Mouse (Mus musculus): ENCODE measurements at regions not wholly inside any gene's neighbourhood (a gene's known extent, or its start where the extent isn't known, plus 50 kb on each side); places are given as distances from the start of the nearest gene placed in this dataset.

DNA sequence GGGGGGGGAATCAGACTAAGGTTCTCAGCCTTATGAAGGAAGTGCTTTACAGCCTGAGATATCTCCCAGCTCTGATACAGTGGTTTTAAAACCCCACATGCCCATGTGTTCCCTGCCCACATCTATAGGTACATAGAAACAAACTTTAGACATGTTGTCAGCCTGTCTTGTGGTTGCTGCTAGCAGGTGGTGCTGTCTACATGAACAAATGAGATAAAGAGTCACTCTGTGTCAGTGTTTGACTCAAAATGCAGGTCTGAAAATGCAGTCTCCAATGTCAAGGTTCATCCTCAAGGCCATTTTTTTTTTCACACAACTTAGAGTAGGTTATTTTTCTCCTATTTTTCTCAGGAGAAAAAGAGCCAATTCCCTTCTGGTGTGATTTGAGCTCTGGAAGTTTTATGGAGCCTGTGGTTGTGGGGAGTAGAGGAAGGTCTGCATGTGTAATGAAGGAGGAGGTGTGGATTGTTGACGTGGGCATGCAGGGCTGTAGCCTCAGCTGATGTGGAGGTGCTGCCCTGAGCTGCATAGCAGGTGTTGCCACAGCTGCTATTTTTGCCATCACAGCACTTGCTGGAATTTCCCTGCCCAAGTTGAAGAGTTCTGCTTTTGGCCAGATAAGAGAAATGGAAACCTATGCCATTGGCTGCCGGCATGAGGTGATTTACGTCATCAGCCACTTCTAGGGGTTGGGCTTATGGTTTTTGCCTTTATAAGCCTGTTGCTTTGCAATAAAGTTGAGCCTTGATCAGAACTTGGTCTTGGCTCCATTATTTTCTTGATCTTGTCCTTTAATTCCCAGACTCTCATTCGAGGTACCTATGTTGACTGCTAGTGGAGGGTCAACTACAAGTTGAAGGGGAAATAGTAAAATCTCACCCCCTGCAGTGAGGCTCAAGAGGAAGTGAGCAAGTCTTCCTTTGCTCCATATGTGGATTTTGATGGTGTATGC, 486.5 kb upstream of the Adamts16 start:
- H3K4me2 ChIP-seq (ENCODE audit: low read depth): no peak overlapping the region
- H3K36me3 ChIP-seq (ENCODE audit: control insufficient read depth, insufficient read depth, low read length): no peaks in the 10 kb centered on the region
- 75% methylated on average over 4 of the region's 4 CpGs for WGBS
- no peak for ATAC-seq (ENCODE audit: insufficient read depth, low FRiP score, low TSS enrichment)
- H3K27me3 ChIP-seq (ENCODE audit: control insufficient read depth, insufficient read depth, low read length): no peaks in the 10 kb centered on the region
- H3K9me3 ChIP-seq (ENCODE audit: control insufficient read depth, low read length): no peaks in the 10 kb centered on the region
- H3K27ac ChIP-seq (ENCODE audit: low read depth, low read length): no peak overlapping the region
- H3K4me1 ChIP-seq (ENCODE audit: control insufficient read depth, insufficient read depth, low read length): no peaks in the 10 kb centered on the region
- no peak for DNase-seq (ENCODE audit: low spot score)
- H3K9ac ChIP-seq (ENCODE audit: low read length): no peak overlapping the region
- H3K4me3 ChIP-seq (ENCODE audit: low read depth, low read length): no peak overlapping the region

DNA sequence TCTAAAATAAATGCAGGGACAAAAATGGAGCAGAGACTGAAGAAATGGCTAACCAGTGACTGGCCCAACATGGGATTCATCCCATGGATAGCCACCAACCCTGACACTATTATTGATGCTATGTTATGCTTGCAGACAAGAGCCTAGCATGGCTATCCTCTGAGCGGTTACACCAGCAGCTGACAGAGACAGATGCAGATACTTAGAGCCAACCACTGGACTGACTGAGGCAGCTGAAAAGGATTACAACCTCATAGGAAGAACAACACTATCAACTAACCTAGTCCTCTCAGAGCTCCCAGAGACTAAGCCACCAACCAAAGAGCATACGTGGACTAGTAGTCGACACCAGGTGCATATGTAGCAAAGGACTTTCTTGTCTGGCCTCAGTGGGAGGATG, 478.9 kb upstream of the Adamts16 start:
- ATAC-seq (ENCODE audit: insufficient read depth, low FRiP score, low TSS enrichment) (no peak), DNase-seq (ENCODE audit: low spot score) (no peak)
- no peaks in the 10 kb centered on the region for H3K4me1 ChIP-seq (ENCODE audit: control insufficient read depth, insufficient read depth, low read length)
- H3K27ac ChIP-seq (ENCODE audit: low read depth, low read length): no peak overlapping the region
- H3K36me3 ChIP-seq (ENCODE audit: control insufficient read depth, insufficient read depth, low read length): no peaks in the 10 kb centered on the region
- WGBS: 93% methylated on average over 3 of the region's 3 CpGs
- H3K4me3 ChIP-seq (ENCODE audit: low read depth, low read length): no peak overlapping the region
- H3K9me3 ChIP-seq (ENCODE audit: control insufficient read depth, low read length): no peaks in the 10 kb centered on the region
- H3K9ac ChIP-seq (ENCODE audit: low read length): no peak overlapping the region
- H3K27me3 ChIP-seq (ENCODE audit: control insufficient read depth, insufficient read depth, low read length): no peaks in the 10 kb centered on the region
- H3K4me2 ChIP-seq (ENCODE audit: low read depth): no peak overlapping the region

DNA sequence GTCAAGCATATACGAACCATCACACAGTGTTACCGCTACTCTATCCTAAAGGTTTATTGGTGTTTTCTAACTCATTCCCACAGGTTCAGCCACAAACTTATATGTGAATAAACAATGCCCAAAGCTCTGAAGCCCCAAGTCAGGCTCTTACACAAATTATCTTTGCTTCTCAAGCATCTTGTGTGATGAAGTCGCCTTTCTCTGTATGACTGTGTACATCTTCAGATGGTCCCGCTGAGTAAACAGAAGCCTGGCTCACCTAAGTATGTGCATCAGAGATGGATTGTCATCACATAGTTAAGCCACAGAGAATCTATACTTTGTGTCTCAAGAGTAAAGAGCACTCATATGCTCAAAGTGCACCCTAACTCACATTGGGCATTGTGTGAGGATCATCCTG, 462.3 kb upstream of the Adamts16 start:
- Histone ChIP-seq H3K27ac (ENCODE audit: low read depth, low read length) (no peak overlapping the region), H3K9me3 (ENCODE audit: control insufficient read depth, low read length) (no peaks in the 10 kb centered on the region), H3K4me2 (ENCODE audit: low read depth) (no peak overlapping the region), H3K27me3 (ENCODE audit: control insufficient read depth, insufficient read depth, low read length) (no peaks in the 10 kb centered on the region), H3K4me3 (ENCODE audit: low read depth, low read length) (no peak overlapping the region), H3K4me1 (ENCODE audit: control insufficient read depth, insufficient read depth, low read length) (no peaks in the 10 kb centered on the region), H3K9ac (ENCODE audit: low read length) (no peak overlapping the region), H3K36me3 (ENCODE audit: control insufficient read depth, insufficient read depth, low read length) (no peaks in the 10 kb centered on the region)
- 92% methylated on average over 4 of the region's 4 CpGs for WGBS
- ATAC-seq (ENCODE audit: insufficient read depth, low FRiP score, low TSS enrichment) (no peak), DNase-seq (ENCODE audit: low spot score) (no peak)

DNA sequence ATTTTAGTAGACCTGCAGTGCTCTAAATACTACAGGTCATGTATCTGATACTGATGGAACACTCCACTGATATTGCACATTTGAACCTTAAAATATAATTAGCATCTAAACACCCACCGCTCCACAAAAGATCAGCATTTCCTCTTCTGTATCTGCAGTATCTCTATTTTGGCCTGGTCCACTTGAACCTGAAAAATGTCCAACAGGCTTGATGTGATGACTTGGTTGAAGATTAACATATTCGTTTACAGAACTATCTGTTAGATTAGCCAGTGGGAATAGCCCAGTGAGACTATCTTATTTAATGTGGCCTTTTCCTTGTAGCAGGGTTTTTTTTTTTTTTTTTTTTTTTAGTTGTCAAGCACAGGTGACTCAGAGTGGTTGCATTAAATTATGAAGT, 434.4 kb upstream of the Adamts16 start:
- 95% methylated on average over 2 of the region's 2 CpGs for WGBS
- H3K4me2 ChIP-seq (ENCODE audit: low read depth): no peak overlapping the region
- ATAC-seq (ENCODE audit: insufficient read depth, low FRiP score, low TSS enrichment): no peak

DNA sequence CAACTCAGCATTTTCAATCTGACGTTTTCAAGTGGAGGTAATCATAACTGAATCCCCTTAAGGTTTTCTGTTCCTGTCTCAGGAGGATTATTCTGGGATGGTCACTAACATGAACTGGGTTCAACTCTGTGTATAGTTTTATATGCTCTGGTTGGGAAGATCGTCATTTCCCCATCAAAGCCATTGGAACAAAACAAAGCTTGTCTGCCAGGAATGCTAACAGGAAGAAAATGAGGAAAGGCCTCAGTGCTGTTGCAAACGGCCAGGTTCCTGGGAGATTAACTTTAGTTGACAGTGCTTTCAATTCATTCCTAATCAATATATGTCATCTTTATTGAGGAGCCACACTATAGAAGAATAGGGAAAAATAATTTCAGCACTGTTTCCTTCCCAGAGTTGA, 432.5 kb upstream of the Adamts16 start:
- 69% methylated on average over 3 of the region's 3 CpGs for WGBS
- no peak overlapping the region for H3K4me3 ChIP-seq (ENCODE audit: low read depth, low read length)

More for the DNA sequence above, 434.4 kb upstream of the Adamts16 start:
- Histone ChIP-seq H3K4me1 (ENCODE audit: control insufficient read depth, insufficient read depth, low read length) (no peaks in the 10 kb centered on the region), H3K9ac (ENCODE audit: low read length) (no peak overlapping the region), H3K27me3 (ENCODE audit: control insufficient read depth, insufficient read depth, low read length) (no peaks in the 10 kb centered on the region), H3K27ac (ENCODE audit: low read depth, low read length) (no peak overlapping the region), H3K36me3 (ENCODE audit: control insufficient read depth, insufficient read depth, low read length) (no peaks in the 10 kb centered on the region), H3K4me3 (ENCODE audit: low read depth, low read length) (no peak overlapping the region), H3K9me3 (ENCODE audit: control insufficient read depth, low read length) (no peaks in the 10 kb centered on the region)
- no peak for DNase-seq (ENCODE audit: low spot score)

DNA sequence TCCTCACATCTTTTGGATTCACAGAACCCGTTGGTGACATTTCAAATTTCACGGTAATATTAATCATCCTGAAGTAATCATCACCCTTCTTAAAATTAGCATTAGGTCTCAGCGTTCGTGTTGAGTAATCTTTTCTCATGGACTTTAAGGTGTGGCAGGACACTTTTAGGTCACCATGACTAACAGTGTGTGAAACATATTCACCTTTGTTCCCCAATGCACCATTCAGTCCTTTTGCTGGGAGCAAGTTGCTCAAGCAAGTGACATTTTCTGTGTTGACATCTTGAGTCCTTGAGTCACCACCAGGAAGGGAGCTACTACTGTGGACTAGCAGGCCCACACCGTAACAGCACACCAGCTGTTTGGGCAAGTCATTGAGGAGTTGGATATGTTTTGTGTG, 431.9 kb upstream of the Adamts16 start:
- 89% methylated on average over 5 of the region's 5 CpGs for WGBS
- Histone ChIP-seq H3K27me3 (ENCODE audit: control insufficient read depth, insufficient read depth, low read length) (no peaks in the 10 kb centered on the region), H3K4me1 (ENCODE audit: control insufficient read depth, insufficient read depth, low read length) (0 out of 2 replicates have a peak, but pooled peaks cover 2% of the 10 kb centered on the region), H3K36me3 (ENCODE audit: control insufficient read depth, insufficient read depth, low read length) (no peaks in the 10 kb centered on the region), H3K27ac (ENCODE audit: low read depth, low read length) (no peak overlapping the region), H3K9ac (ENCODE audit: low read length) (no peak overlapping the region), H3K4me3 (ENCODE audit: low read depth, low read length) (no peak overlapping the region), H3K9me3 (ENCODE audit: control insufficient read depth, low read length) (no peaks in the 10 kb centered on the region), H3K4me2 (ENCODE audit: low read depth) (no peak overlapping the region)
- DNase-seq (ENCODE audit: low spot score): no peak
- ATAC-seq (ENCODE audit: insufficient read depth, low FRiP score, low TSS enrichment): no peak

More for the DNA sequence above, 432.5 kb upstream of the Adamts16 start:
- no peak overlapping the region for H3K9ac ChIP-seq (ENCODE audit: low read length)
- ATAC-seq (ENCODE audit: insufficient read depth, low FRiP score, low TSS enrichment): no peak
- H3K4me1 ChIP-seq (ENCODE audit: control insufficient read depth, insufficient read depth, low read length): 0 out of 2 replicates have a peak, but pooled peaks cover 2% of the 10 kb centered on the region
- H3K4me2 ChIP-seq (ENCODE audit: low read depth): no peak overlapping the region
- no peaks in the 10 kb centered on the region for H3K27me3 ChIP-seq (ENCODE audit: control insufficient read depth, insufficient read depth, low read length)
- no peaks in the 10 kb centered on the region for H3K9me3 ChIP-seq (ENCODE audit: control insufficient read depth, low read length)
- DNase-seq (ENCODE audit: low spot score): no peak
- no peak overlapping the region for H3K27ac ChIP-seq (ENCODE audit: low read depth, low read length)
- H3K36me3 ChIP-seq (ENCODE audit: control insufficient read depth, insufficient read depth, low read length): no peaks in the 10 kb centered on the region

DNA sequence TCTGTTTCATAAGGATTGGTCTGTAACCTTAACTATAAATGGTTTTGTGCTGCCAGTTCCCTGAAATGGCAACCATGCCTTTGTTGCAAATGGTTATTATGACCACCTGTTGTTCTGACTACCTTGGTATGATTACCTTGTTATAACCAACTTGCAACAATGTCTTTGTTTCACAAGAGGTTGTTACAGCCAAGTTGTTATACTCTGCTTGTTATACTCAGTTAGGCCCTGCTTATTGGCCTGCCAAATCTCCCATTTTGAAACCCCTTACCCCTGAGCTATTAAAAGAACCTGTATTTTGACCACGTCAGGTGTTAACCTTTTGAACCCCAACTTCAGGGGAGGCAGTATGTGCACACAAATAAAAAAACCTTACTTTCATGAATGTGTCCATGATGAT, 431.5 kb upstream of the Adamts16 start:
- H3K36me3 ChIP-seq (ENCODE audit: control insufficient read depth, insufficient read depth, low read length): no peaks in the 10 kb centered on the region
- H3K27ac ChIP-seq (ENCODE audit: low read depth, low read length): no peak overlapping the region
- H3K27me3 ChIP-seq (ENCODE audit: control insufficient read depth, insufficient read depth, low read length): no peaks in the 10 kb centered on the region
- no peak overlapping the region for H3K9ac ChIP-seq (ENCODE audit: low read length)
- no peak overlapping the region for H3K4me3 ChIP-seq (ENCODE audit: low read depth, low read length)
- H3K9me3 ChIP-seq (ENCODE audit: control insufficient read depth, low read length): no peaks in the 10 kb centered on the region
- 0 out of 2 replicates have a peak, but pooled peaks cover 2% of the 10 kb centered on the region for H3K4me1 ChIP-seq (ENCODE audit: control insufficient read depth, insufficient read depth, low read length)
- ATAC-seq (ENCODE audit: insufficient read depth, low FRiP score, low TSS enrichment) (no peak), DNase-seq (ENCODE audit: low spot score) (no peak)
- H3K4me2 ChIP-seq (ENCODE audit: low read depth): no peak overlapping the region
- WGBS: 75% methylated on average over 1 of the region's 1 CpGs

DNA sequence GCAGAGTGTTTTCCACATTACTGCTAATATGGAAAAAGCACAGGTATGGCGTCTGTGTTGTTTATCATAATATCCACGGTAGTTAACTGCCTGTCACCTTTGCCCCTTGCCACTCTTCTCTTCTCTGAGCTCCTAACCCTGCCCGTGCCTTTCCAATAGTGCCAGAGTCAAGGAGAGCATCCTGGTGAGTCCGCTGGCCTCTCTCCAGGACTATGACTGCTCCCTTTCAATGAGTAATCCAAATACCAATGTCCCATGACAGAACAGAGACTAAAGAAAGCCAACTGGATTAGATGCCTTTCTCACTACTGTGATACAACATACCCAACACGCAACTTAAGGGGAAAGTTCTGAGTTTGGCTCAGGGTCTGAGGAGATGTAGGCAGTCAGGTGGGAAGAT, 430.8 kb upstream of the Adamts16 start:
- Histone ChIP-seq H3K9me3 (ENCODE audit: control insufficient read depth, low read length) (no peaks in the 10 kb centered on the region), H3K27ac (ENCODE audit: low read depth, low read length) (no peak overlapping the region), H3K36me3 (ENCODE audit: control insufficient read depth, insufficient read depth, low read length) (no peaks in the 10 kb centered on the region), H3K4me3 (ENCODE audit: low read depth, low read length) (no peak overlapping the region), H3K9ac (ENCODE audit: low read length) (no peak overlapping the region), H3K4me1 (ENCODE audit: control insufficient read depth, insufficient read depth, low read length) (0 out of 2 replicates have a peak, but pooled peaks cover 2% of the 10 kb centered on the region), H3K27me3 (ENCODE audit: control insufficient read depth, insufficient read depth, low read length) (no peaks in the 10 kb centered on the region), H3K4me2 (ENCODE audit: low read depth) (no peak overlapping the region)
- DNase-seq (ENCODE audit: low spot score) (no peak), ATAC-seq (ENCODE audit: insufficient read depth, low FRiP score, low TSS enrichment) (no peak)
- WGBS: 70% methylated on average over 5 of the region's 5 CpGs
